ENCODE assay signal across 32 mouse cellular contexts in the genomic region with DNA sequence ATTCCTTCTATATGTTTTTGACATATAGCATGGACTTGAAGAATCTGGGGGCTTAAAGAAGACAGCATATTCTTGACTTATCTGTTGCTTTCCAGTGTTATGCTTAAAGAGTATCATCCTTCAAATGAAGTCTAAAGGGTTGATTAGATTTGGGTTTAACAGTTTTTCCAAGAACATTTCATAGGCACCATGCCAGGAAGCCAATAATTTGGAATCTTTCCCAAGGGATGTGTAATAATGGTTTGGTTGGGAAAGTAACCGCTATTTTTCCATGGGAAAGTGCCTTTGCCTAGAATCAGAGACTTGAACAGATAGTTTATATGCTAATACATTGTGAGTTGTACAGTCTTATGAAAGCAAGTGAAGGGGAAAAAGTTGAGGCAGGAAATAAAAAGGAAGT. TPM values are rescaled to one million over a fixed set of nuclear protein-coding genes. Genes with fewer than 3 reads are reported as not detected.
DNase-seq lines count a peak whose midpoint lies in the region; ATAC-seq and TF ChIP-seq lines count a peak whose summit lies in the region.
"Had no signal": no experiment of that assay in that cellular context is flagged by ENCODE, and none has a peak within 500 bp of the region (broad histone marks: within the 10 kb centered on the region; RNA-seq: fewer than 3 reads in every experiment).

No protein-coding gene starts in this region.

- no peaks in the 10 kb centered on the region for H3K9me3 ChIP-seq in intestine, postnatal 0 days (ENCODE audit: control insufficient read depth)
- H3K9me3 ChIP-seq in intestine, embryonic 15.5 days, result no peaks in the 10 kb centered on the region
- H3K9me3 ChIP-seq in stomach, postnatal 0 days (ENCODE audit: control insufficient read depth, low read length), result no peaks in the 10 kb centered on the region
- H3K9me3 ChIP-seq: embryonic facial prominence, embryonic 10.5 days; embryonic facial prominence, embryonic 15.5 days; forebrain, embryonic 12.5 days; heart, embryonic 12.5 days; hindbrain, embryonic 13.5 days; limb, embryonic 12.5 days; midbrain, embryonic 13.5 days; neural tube, embryonic 13.5 days had no signal

- DNase-seq in lung, postnatal 10 days, result peak; percentile 39
- no peak for DNase-seq in lung, postnatal 36 days
- no peak for DNase-seq in stomach, postnatal 0 days (ENCODE audit: low spot score)
- DNase-seq in frontal cortex, postnatal 36 days (ENCODE audit: low spot score in 2 of 2), result no peak
- DNase-seq: adrenal gland, postnatal 14 days; cerebellum, adult 2 months; cerebellum, postnatal 14 days; forebrain, postnatal 0 days; gastrocnemius, postnatal 14 days; heart, postnatal 4 days; kidney, adult 8-10 months; kidney, postnatal 14 days; right cerebral cortex, postnatal 4 days; thymus, postnatal 4 days had no signal

- no peak for TF ChIP-seq POLR2A in bone marrow macrophage, adult 2 months (IDR thresholded peaks at IDR 0.05; ENCODE audit: borderline replicate concordance, low read depth, low read length)

- H3K4me2 ChIP-seq in intestine, postnatal 0 days (replicated peaks; ENCODE audit: low read depth), result peak overlapping the region; percentile 24; the same call in 1 of the 2 replicates
- H3K4me2 ChIP-seq in intestine, embryonic 15.5 days (replicated peaks), result no peak overlapping the region
- H3K4me2 ChIP-seq in stomach, postnatal 0 days (replicated peaks; ENCODE audit: low read depth), result no peak overlapping the region
- H3K4me2 ChIP-seq: embryonic facial prominence, embryonic 15.5 days; forebrain, embryonic 12.5 days; heart, embryonic 12.5 days; hindbrain, embryonic 13.5 days; limb, embryonic 12.5 days; liver, embryonic 11.5 days; midbrain, embryonic 13.5 days; neural tube, embryonic 13.5 days had no signal

- no peak overlapping the region for H3K27ac ChIP-seq in intestine, postnatal 0 days (ENCODE audit: low read depth, low read length)
- no peak overlapping the region for H3K27ac ChIP-seq in intestine, embryonic 15.5 days
- H3K27ac ChIP-seq in bone marrow macrophage, adult 2 months (ENCODE audit: insufficient read depth, low read depth, low read length), result peak overlapping the region; percentile 74; the same call in 1 of the 2 replicates
- no peak overlapping the region for H3K27ac ChIP-seq in stomach, postnatal 0 days (replicated peaks)
- H3K27ac ChIP-seq: embryonic facial prominence, embryonic 10.5 days; embryonic facial prominence, embryonic 15.5 days; forebrain, embryonic 12.5 days; hindbrain, embryonic 13.5 days; limb, embryonic 12.5 days; midbrain, embryonic 13.5 days; neural tube, embryonic 13.5 days had no signal

- H3K4me1 ChIP-seq in intestine, postnatal 0 days (replicated peaks; ENCODE audit: control insufficient read depth, insufficient read depth, low read length), result no peaks in the 10 kb centered on the region
- H3K4me1 ChIP-seq in intestine, embryonic 15.5 days (replicated peaks), result no peaks in the 10 kb centered on the region
- H3K4me1 ChIP-seq in bone marrow macrophage, adult 2 months (ENCODE audit: control insufficient read depth, insufficient read depth, low read length), result peaks cover 23% of the 10 kb centered on the region
- H3K4me1 ChIP-seq in stomach, postnatal 0 days (replicated peaks; ENCODE audit: control insufficient read depth, insufficient read depth), result no peaks in the 10 kb centered on the region
- H3K4me1 ChIP-seq: embryonic facial prominence, embryonic 10.5 days; embryonic facial prominence, embryonic 15.5 days; forebrain, embryonic 12.5 days; heart, embryonic 12.5 days; hindbrain, embryonic 13.5 days; limb, embryonic 12.5 days; midbrain, embryonic 13.5 days; neural tube, embryonic 13.5 days had no signal

- H3K27me3 ChIP-seq in intestine, postnatal 0 days (replicated peaks; ENCODE audit: control insufficient read depth, insufficient read depth, low read length), result no peaks in the 10 kb centered on the region
- H3K27me3 ChIP-seq in intestine, embryonic 15.5 days (replicated peaks), result no peaks in the 10 kb centered on the region
- H3K27me3 ChIP-seq in stomach, postnatal 0 days (ENCODE audit: control insufficient read depth, insufficient read depth, low read length), result no peaks in the 10 kb centered on the region
- H3K27me3 ChIP-seq: embryonic facial prominence, embryonic 15.5 days; forebrain, embryonic 12.5 days; heart, embryonic 12.5 days; hindbrain, embryonic 13.5 days; limb, embryonic 12.5 days; midbrain, embryonic 13.5 days; neural tube, embryonic 13.5 days had no signal

- no peaks in the 10 kb centered on the region for H3K36me3 ChIP-seq in intestine, postnatal 0 days (ENCODE audit: control insufficient read depth, insufficient read depth)
- H3K36me3 ChIP-seq in intestine, embryonic 15.5 days, result no peaks in the 10 kb centered on the region
- H3K36me3 ChIP-seq in stomach, postnatal 0 days (ENCODE audit: control insufficient read depth, insufficient read depth, low read length), result no peaks in the 10 kb centered on the region
- H3K36me3 ChIP-seq: embryonic facial prominence, embryonic 10.5 days; embryonic facial prominence, embryonic 15.5 days; forebrain, embryonic 12.5 days; heart, embryonic 12.5 days; hindbrain, embryonic 13.5 days; limb, embryonic 12.5 days; midbrain, embryonic 13.5 days; neural tube, embryonic 13.5 days had no signal

- ATAC-seq in intestine, postnatal 0 days, result no peak
- ATAC-seq in intestine, embryonic 15.5 days, result no peak
- no peak for ATAC-seq in stomach, postnatal 0 days (ENCODE audit: low FRiP score, low TSS enrichment)
- ATAC-seq: activated CD4-positive, CD25-positive, alpha-beta regulatory T cell, adult 4 months; CD4-positive, CD25-positive, alpha-beta regulatory T cell, adult 4 months; forebrain, postnatal 0 days; lung, postnatal 0 days; midbrain, embryonic 13.5 days had no signal

- 72% methylated on average over 1 of the region's 1 CpGs for WGBS in intestine, postnatal 0 days
- WGBS in intestine, embryonic 15.5 days, result 64% methylated on average over 1 of the region's 1 CpGs
- WGBS in stomach, postnatal 0 days, result 51% methylated on average over 1 of the region's 1 CpGs

- TF ChIP-seq CTCF in intestine, postnatal 0 days (IDR thresholded peaks at IDR 0.05; ENCODE audit: low read depth), result no peak
- no peak for TF ChIP-seq CTCF in bone marrow macrophage, adult 2 months (IDR thresholded peaks at IDR 0.05; ENCODE audit: low read depth, low read length)
- no peak for TF ChIP-seq CTCF in stomach, postnatal 0 days (IDR thresholded peaks at IDR 0.05; ENCODE audit: low read depth)

- no peak for TF ChIP-seq EP300 in stomach, postnatal 0 days (optimal IDR thresholded peaks at IDR 0.05)

- no peak overlapping the region for H3K9ac ChIP-seq in intestine, postnatal 0 days (ENCODE audit: low read depth, low read length)
- no peak overlapping the region for H3K9ac ChIP-seq in intestine, embryonic 15.5 days
- no peak overlapping the region for H3K9ac ChIP-seq in stomach, postnatal 0 days (ENCODE audit: low read length)
- H3K9ac ChIP-seq: embryonic facial prominence, embryonic 15.5 days; forebrain, embryonic 12.5 days; forebrain, postnatal 0 days; heart, embryonic 12.5 days; hindbrain, embryonic 13.5 days; limb, embryonic 12.5 days; midbrain, embryonic 13.5 days; neural tube, embryonic 13.5 days had no signal

- no peak overlapping the region for H3K4me3 ChIP-seq in intestine, postnatal 0 days (ENCODE audit: low read depth, low read length)
- no peak overlapping the region for H3K4me3 ChIP-seq in intestine, embryonic 15.5 days (replicated peaks)
- H3K4me3 ChIP-seq in bone marrow macrophage, adult 2 months (ENCODE audit: insufficient read depth, low read length), result no peak overlapping the region
- no peak overlapping the region for H3K4me3 ChIP-seq in stomach, postnatal 0 days (ENCODE audit: low read depth, low read length)
- H3K4me3 ChIP-seq: embryonic facial prominence, embryonic 10.5 days; embryonic facial prominence, embryonic 15.5 days; forebrain, embryonic 12.5 days; heart, embryonic 12.5 days; hindbrain, embryonic 13.5 days; limb, embryonic 12.5 days; midbrain, embryonic 13.5 days; neural tube, embryonic 13.5 days had no signal

RNA-seq across cellular contexts. Expression of gene Mgat1, which starts 7.1 kb away (rescaled TPM):
- polyA plus RNA-seq in intestine, postnatal 0 days (2015; fragmentation: Nextera tagmentation; extraction: Ambion mirVana), result 59.0 and 62.2 TPM in 2 replicates
- polyA plus RNA-seq in intestine, embryonic 15.5 days (2015; fragmentation: Nextera tagmentation; extraction: Ambion mirVana), result 53.5 and 61.2 TPM in 2 replicates
- 76.3 and 89.8 TPM in 2 replicates for polyA plus RNA-seq in bone marrow macrophage, adult 2 months (2012; ENCODE audit: insufficient read depth, insufficient read length, missing spikeins)
- polyA plus RNA-seq in stomach, postnatal 0 days (2015; fragmentation: Nextera tagmentation; extraction: Ambion mirVana), result 42.7 and 43.4 TPM in 2 replicates

RNA-seq across cellular contexts. Expression of gene Zfp62, which starts 33.8 kb away (rescaled TPM):
- 8.4 TPM in 2 replicates for polyA plus RNA-seq in intestine, postnatal 0 days (2015; fragmentation: Nextera tagmentation; extraction: Ambion mirVana)
- 24.4 and 28.6 TPM in 2 replicates for polyA plus RNA-seq in intestine, embryonic 15.5 days (2015; fragmentation: Nextera tagmentation; extraction: Ambion mirVana)
- polyA plus RNA-seq in bone marrow macrophage, adult 2 months (2012; ENCODE audit: insufficient read depth, insufficient read length, missing spikeins), result 28.4 and 30.8 TPM in 2 replicates
- 9.9 and 10.0 TPM in 2 replicates for polyA plus RNA-seq in stomach, postnatal 0 days (2015; fragmentation: Nextera tagmentation; extraction: Ambion mirVana)

RNA-seq across cellular contexts. Expression of gene Olfr1393, which starts 41.2 kb away (rescaled TPM):
- 0.16 TPM in 1 of 2 replicates, not detected in the other for polyA plus RNA-seq in intestine, postnatal 0 days (2015; fragmentation: Nextera tagmentation; extraction: Ambion mirVana)
- polyA plus RNA-seq in intestine, embryonic 15.5 days (2015; fragmentation: Nextera tagmentation; extraction: Ambion mirVana), result not detected in 2 replicates
- not detected in 2 replicates for polyA plus RNA-seq in bone marrow macrophage, adult 2 months (2012; ENCODE audit: insufficient read depth, insufficient read length, missing spikeins)
- polyA plus RNA-seq in stomach, postnatal 0 days (2015; fragmentation: Nextera tagmentation; extraction: Ambion mirVana), result not detected in 2 replicates
- polyA plus RNA-seq: activated CD4-positive, CD25-positive, alpha-beta regulatory T cell, adult 4 months; embryonic facial prominence, embryonic 10.5 days; limb, embryonic 12.5 days; liver, embryonic 11.5 days; lung, postnatal 0 days; midbrain, embryonic 13.5 days; neural tube, embryonic 13.5 days; thymus, postnatal 0 days had no signal

RNA-seq across cellular contexts. Expression of gene Olfr1392, which starts 48.2 kb away (rescaled TPM):
- 0.08 TPM in 1 of 2 replicates, not detected in the other for polyA plus RNA-seq in intestine, postnatal 0 days (2015; fragmentation: Nextera tagmentation; extraction: Ambion mirVana)
- not detected in 2 replicates for polyA plus RNA-seq in intestine, embryonic 15.5 days (2015; fragmentation: Nextera tagmentation; extraction: Ambion mirVana)
- polyA plus RNA-seq in bone marrow macrophage, adult 2 months (2012; ENCODE audit: insufficient read depth, insufficient read length, missing spikeins), result not detected in 2 replicates
- 0.10 TPM in 1 of 2 replicates, not detected in the other for polyA plus RNA-seq in stomach, postnatal 0 days (2015; fragmentation: Nextera tagmentation; extraction: Ambion mirVana)
- polyA plus RNA-seq: activated CD4-positive, CD25-positive, alpha-beta regulatory T cell, adult 4 months; CD4-positive, CD25-positive, alpha-beta regulatory T cell, adult 4 months; embryonic facial prominence, embryonic 15.5 days; forebrain, embryonic 12.5 days; heart, embryonic 12.5 days; heart, postnatal 0 days; hindbrain, embryonic 13.5 days; liver, embryonic 11.5 days; liver, embryonic 16.5 days; lung, postnatal 0 days; midbrain, embryonic 13.5 days; neural tube, embryonic 13.5 days; thymus, postnatal 0 days had no signal

RNA-seq across cellular contexts. Expression of gene Btnl9, which starts 49.9 kb away (rescaled TPM):
- polyA plus RNA-seq in intestine, postnatal 0 days (2015; fragmentation: Nextera tagmentation; extraction: Ambion mirVana), result 0.75 and 0.86 TPM in 2 replicates
- polyA plus RNA-seq in intestine, embryonic 15.5 days (2015; fragmentation: Nextera tagmentation; extraction: Ambion mirVana), result 1.7 and 2.2 TPM in 2 replicates
- polyA plus RNA-seq in bone marrow macrophage, adult 2 months (2012; ENCODE audit: insufficient read depth, insufficient read length, missing spikeins), result 0.15 TPM in 1 of 2 replicates, not detected in the other
- 0.31 and 0.44 TPM in 2 replicates for polyA plus RNA-seq in stomach, postnatal 0 days (2015; fragmentation: Nextera tagmentation; extraction: Ambion mirVana)
- polyA plus RNA-seq: activated CD4-positive, CD25-positive, alpha-beta regulatory T cell, adult 4 months; cerebellum, adult 2 months; forebrain, embryonic 12.5 days; midbrain, embryonic 13.5 days had no signal
